Mouse (Mus musculus): Measurements from ENCODE around the gene Gak.
A peak's percentile ranks its signal among the peaks of the same experiment; 100 is the strongest.

The Gak gene

GRCm38 (mm10) chr5:108629634-108630483 is at the start of gene Gak, which contains the start of gene Tmem175:
Gene Gak (minus strand): TSS chr5:108629755.
Gene Tmem175 (plus strand): TSS chr5:108629770.
- DNase-seq, result peak; percentile 92

GRCm38 (mm10) chr5:108678296-108678854 is 48.8 kb upstream of the Gak start:
- no peak for DNase-seq

- DNase-seq, result no peak
Observed at GRCm38 (mm10) chr5:108677605-108678295, 48.2 kb upstream of the Gak start.

GRCm38 (mm10) chr5:108676772-108677498 is 47.4 kb upstream of the Gak start:
- DNase-seq, result no peak

- DNase-seq, result no peak
Observed at GRCm38 (mm10) chr5:108675251-108675816, 45.8 kb upstream of the Gak start, which contains the start of gene Slc26a1. Gene Slc26a1 (minus strand): TSS chr5:108675569.

GRCm38 (mm10) chr5:108674624-108675023 is 45.1 kb upstream of the Gak start:
- no peak for DNase-seq

- peak in 1 of 2 experiments; percentile 17 for DNase-seq
Observed at GRCm38 (mm10) chr5:108671757-108672156, 42.2 kb upstream of the Gak start.

- peak; percentile 56 to 61 for DNase-seq
Observed at GRCm38 (mm10) chr5:108670785-108671184, 41.2 kb upstream of the Gak start.

- DNase-seq, result peak in 1 of 2 experiments; percentile 8
Observed at GRCm38 (mm10) chr5:108669986-108670385, 40.4 kb upstream of the Gak start.

GRCm38 (mm10) chr5:108668977-108669936 is 39.7 kb upstream of the Gak start, which contains the start of gene Dgkq:
Gene Dgkq (minus strand): TSS chr5:108669672.
- DNase-seq, result peak; percentile 91 to 92

- no peak for DNase-seq
Observed at GRCm38 (mm10) chr5:108668387-108668932, 38.9 kb upstream of the Gak start.

GRCm38 (mm10) chr5:108667370-108667769 is 37.8 kb upstream of the Gak start:
- no peak for DNase-seq

- no peak for DNase-seq
Observed at GRCm38 (mm10) chr5:108665066-108665465, 35.5 kb upstream of the Gak start.

- no peak for DNase-seq
Observed at GRCm38 (mm10) chr5:108662772-108663171, 33.2 kb upstream of the Gak start.

GRCm38 (mm10) chr5:108660632-108661268 is 31.2 kb upstream of the Gak start:
- peak; percentile 92 for DNase-seq

- DNase-seq, result peak in 1 of 2 experiments; percentile 20
Observed at GRCm38 (mm10) chr5:108659698-108660631, 30.4 kb upstream of the Gak start, which contains the start of gene Idua. Gene Idua (plus strand): TSS chr5:108660331.

- no peak for DNase-seq
Observed at GRCm38 (mm10) chr5:108658611-108659010, 29.1 kb upstream of the Gak start.

- DNase-seq, result no peak
Observed at GRCm38 (mm10) chr5:108657406-108657805, 27.9 kb upstream of the Gak start.
